Mouse (Mus musculus): ENCODE results near the gene Ppif. TPM values are rescaled to one million over a fixed set of nuclear protein-coding genes. Genes with fewer than 3 reads are reported as not detected.
A peak's percentile ranks its signal among the peaks of the same experiment; 100 is the strongest.

Ppif gene
- 29.4 and 35.9 TPM in 2 replicates for total RNA-seq (2021)
- long read RNA-seq, transcript Ppif-201 (6 exons, 1,549 nt): major isoform, 83 of 92 reads
- long read RNA-seq, partial matches to known transcripts: 1 of 92 reads
- long read RNA-seq, other reads (novel, unspliced or antisense): 8 of 92 reads

DNA sequence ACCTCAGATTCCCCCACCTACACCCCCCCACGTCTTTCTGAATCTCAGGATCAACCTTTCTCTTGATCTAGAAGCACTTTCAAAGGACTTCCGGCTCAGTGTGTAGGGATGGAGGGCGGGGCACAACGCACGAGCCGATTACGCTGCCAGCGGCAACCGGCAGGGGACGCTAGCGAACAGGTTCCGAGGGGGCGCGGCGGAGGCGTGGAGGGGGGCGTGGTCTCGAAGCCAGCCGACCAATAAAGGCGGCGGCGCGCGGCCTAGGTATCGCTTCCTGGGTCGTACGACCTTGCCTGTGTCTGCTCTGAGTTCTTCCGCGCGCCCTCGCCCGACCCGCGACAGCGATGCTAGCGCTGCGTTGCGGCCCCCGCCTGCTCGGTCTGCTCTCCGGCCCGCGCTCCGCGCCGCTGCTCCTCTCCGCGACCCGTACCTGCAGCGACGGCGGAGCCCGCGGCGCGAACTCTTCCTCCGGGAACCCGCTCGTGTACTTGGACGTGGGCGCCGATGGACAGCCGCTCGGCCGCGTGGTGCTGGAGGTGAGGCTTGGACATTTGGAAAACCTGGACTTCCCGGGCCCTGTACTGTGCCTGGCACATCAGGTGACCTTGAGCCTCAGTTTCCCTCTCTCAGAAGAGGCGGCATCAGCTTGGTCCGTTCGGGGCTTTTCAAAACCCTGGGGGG is at the start of gene Ppif:
Gene Ppif, plus strand, starts transcription at position 267 of the 681 bp plus-strand sequence.
- peak; percentile 98 for DNase-seq

DNA sequence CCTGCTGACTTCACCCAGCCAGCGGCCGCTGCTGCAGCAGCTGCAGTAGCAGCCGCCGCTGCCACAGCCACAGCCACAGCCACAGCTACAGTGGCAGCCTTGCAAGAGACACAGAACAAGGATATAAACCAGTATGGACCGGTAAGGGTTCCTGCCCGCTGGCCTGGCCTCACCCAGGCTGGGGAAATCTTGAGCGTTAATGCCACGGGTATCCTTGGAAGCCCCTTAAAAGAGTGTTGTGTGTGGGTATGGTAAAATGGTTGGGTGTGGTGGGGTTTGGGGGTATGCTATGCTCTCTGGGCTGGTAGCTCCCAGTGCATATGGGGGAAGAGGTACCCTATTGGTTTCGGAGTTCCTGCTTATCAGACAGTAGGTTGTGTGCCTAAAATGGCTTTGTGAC is 48.2 kb upstream of the Ppif start:
- DNase-seq: no peak

DNA sequence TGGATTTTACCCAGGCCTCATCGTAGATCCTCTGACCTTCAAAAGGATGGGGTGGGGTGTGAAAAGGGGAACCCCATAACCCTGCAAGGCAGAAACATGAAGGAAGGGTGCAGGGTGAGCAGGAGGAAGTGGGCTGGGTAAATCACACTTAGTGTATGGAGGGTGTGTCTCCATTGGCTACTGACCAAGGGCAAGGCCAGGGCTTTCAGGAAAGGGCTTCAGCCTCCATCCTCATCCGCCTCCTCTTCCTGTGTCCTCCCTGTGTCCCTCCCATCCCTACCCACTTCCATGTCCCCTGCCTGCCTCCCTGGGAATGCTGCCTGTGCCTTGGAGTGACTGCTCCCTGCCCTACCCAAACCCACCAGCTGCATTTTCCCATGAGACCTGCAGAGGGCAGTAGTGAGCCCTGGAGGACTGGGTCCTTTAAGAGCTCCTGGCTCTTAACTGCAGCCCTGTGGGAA is 47.8 kb upstream of the Ppif start:
- DNase-seq: peak; percentile 49

DNA sequence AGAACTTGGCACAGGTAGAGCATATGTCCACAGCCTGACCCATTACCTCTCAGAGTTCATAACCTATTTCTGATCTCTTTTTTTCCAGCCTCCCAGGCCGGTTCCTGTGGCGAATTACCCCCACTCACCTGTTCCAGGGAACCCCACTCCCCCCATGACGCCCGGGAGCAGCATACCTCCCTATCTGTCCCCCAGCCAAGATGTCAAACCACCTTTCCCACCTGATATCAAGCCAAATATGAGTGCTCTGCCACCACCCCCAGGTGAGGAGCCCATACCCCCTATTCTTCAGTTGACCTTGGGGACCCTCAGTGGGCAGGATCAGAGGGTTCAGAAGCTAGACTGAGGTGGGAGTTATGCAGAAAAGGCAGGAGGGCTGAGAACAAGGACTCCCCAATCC is 42.8 kb upstream of the Ppif start:
- no peak for DNase-seq

DNA sequence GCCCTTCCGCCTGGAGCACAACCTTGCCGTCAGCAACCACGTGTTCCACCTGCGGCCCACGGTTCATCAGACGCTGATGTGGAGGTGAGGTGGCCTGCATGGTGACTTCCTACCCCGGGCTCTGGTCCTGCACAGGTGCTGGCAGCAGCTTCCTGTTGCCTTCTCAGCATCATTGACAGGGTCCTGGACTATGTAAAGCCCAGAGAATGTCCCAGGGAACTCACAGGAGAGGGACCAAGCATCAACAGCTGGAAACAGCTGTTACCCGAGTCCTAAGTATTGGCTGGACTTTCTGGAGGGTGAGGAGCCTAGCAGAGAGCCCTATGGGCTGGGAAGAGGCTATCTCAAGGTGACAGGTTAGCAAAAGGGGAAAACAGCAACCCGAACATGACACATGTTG is 42.0 kb upstream of the Ppif start:
- no peak for DNase-seq

DNA sequence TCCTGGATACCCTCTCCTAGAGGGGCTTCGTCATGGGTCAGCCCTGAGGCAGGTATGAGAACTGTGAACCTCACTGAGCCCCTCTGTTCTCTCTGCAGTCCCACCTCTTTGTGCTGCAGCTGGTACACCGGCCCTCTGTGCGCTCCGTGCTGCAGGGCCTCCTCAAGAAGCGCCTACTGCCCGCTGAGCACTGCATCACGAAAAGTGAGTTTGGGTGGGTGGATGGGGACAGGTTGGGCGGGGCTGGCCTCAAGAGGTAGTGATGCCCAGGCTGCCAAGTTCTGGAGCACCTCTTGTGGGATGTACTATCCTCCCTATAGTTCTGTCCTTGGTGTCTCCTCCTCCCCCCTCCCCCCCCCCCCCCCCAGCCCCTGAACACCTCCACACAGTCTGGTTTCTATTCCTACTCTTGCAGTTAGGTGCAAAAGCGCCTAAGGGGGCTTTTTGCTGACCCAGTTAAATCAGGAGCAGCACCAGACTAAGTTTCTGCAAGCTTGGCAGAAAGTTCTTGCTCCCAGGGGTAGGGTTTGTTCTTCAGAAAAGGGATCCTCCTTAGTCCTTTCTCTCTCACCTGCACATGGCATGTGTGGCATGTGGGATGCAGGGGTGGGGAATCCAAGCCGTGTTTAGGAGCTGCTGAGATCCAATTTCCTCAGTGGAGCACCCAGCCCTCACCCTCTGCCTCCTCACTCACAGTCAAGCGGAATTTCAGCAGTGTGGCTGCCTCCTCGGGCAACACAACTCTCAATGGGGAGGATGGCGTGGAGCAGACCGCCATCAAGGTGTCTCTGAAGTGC is 39.4 kb upstream of the Ppif start:
- no peak for DNase-seq

DNA sequence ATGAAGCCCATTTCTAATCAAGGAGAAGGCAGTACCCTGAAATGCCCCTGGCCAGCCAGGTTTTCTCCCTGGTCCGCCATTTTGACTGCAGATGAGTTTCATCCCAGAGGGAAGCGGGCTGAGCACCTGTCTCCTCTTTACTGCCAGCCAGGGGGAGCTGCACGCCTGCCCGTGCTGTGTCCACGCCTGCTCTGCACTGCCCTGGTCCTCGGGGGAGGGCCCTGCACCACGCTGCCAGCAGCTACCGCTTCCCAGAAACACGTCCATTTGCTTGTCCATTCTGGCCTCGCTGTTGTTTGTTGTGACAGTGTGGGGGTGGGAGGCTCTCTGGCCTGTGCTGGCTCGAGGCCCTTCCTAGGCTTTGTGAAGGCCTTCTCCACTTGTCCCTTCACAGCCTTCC is 33.3 kb upstream of the Ppif start:
- DNase-seq: no peak

DNA sequence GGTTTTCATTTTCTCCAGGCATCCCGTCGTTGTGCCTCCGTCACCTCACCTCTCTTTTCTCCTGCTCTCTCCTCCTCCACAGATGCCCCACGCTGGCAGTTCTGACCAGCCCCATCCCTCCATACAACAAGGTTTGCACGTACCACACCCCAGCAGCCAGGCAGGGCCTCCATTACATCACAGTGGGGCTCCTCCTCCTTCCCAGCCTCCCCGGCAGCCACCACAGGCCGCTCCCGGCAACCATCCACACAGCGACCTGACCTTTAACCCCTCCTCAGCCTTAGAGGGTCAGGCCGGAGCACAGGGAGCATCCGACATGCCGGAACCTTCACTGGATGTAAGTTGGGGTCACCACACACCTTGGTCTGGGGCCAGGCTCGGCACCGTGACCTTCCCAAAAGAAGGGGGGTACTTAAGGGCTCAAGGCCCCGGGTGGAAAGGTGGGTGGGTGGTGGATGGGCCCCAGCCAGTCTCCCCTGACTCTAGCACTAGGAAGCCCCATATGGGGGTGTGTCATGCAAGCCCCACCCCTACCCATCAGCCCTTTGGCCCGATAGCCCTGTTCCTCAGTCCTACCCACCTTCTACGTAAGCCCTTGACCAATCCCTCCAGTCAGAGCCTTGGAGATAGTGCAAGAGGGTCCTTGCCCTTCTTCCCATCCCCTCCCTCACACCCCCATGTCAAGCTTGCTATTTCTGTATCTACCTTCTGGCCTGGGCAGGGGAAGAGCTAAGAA is 32.6 kb upstream of the Ppif start:
- no peak for DNase-seq

DNA sequence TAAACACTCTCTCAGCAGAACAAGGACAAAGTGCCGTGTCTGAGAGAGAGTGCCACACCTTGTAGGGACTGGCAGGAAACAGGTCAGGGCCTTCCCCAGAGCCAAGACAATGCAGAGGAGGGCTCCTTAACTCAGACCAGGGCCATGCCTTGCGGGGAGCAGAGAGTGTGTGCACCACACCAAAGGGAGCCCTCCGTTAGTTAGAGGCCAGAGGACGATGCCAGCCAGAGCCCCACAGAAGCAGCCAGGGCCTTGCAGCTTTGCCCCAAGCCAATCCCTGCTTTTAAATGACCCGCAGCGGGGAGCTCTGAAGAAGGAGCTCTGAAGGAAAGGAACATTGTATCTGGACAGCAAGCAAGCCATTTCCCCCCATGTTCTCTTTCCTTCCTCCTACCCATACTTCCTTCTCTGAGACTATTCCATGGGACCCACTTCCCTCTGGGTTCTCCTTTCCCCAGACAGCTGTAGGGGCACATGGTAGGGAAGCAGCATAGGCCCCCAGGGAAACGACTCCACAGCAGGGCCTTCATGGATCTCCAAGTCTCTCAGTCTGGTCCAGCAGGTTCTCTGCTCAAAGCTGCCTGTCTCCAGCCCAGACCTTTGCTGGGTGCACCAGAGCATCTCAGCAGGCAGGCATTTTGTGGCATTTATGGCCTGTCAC is 30.2 kb upstream of the Ppif start:
- no peak for DNase-seq

DNA sequence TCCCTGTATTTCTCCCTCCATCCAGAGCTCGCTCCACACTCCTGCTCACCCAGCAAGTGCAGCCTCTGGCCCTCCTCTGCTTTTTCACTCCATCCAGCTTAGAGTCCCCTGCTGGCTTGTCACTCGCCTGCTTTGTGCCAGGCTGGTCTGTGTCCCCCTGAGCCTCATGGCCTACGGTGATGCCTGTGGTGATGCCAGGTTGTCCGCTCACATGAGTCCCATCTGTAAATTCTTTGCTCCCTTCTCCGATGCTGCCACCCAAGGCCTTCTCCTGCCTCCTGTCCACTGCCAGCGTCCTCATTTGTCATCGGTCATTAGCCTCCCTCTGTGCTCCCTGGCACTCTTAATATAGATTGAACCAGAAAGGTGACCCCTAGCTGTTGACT is 29.7 kb upstream of the Ppif start:
- no peak for DNase-seq

DNA sequence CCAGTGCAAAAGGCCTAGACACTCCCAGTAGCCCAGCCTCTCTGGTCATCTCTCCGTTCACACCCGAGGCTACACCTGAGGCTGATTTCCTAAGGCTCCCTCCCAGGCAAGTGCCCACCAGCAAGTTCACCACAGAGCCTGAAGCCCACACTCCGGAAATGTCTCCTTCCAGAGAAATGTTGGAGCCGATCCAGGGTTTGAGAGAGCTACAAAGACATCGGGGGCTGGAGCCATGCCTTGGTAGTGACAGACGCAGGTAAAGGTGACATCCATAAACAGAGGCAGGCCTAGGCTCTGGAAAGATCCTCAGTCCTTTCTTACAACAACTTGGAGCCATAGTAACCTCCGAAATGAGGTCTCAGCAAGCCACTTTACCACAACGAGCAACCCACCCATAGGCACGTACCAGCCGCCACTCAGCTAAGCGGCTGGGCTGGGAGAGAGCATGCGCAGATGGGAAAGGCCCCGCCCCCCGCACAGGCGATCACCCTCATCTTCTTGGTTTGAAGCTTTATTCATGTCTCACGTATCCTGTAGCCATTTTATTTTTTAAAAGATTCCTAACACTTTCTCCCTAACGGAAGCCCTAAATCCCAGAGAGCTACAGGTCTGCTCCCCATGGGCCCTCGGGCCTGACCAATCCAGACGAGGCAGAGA is 28.5 kb upstream of the Ppif start:
- no peak for DNase-seq

DNA sequence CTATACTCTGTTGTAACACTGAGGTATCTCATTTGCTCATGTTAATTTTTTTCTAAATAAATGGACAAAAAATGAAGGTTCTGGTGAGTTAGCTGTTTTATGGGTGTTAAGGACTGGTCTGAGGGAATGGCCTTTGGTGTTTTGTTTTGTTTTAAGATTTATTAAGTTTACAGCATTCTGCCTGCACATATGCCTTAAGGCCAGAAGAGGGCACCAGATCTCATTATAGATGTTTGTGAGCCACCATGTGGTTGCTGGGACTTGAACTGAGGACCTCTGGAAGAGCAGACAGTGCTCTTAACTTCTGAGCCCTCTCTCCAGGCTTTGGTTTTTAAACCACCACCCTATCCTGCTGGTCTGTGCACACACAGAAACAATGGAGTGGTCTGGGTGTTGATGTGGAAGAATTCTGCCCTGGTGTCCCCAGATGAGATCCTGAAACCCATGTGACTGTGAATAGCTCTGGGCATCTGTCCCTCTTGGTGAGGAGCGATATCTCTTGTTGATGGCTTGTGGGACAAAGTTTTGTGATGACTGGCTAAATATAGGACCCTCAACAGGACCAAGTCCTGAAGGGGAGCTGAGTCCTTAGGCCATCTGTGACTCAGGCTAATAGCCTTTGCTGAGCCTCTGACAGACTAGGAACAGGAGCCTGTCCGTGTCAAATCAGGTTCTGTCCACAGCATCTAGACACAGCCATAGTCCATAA is 27.1 kb upstream of the Ppif start:
- no peak for DNase-seq

DNA sequence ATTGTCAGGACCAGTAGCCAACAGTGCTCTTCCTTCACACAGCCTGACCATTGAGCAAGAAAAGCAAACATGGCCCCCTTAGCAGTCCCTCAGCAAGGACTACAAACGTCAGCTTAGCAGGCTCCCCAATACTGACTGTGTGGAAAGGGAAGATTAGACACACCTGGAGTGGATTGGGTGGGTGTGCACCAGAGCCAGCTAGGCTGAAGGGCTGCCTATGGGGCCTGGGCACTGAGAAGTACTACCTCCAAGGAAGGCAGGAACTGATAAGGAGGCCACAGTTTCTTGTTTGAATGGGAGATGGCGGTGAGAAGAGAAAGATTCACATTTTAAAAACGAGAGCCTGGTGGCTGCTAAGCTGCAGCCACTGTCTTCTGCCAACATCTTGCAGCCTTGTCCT is 26.4 kb upstream of the Ppif start:
- no peak for DNase-seq

DNA sequence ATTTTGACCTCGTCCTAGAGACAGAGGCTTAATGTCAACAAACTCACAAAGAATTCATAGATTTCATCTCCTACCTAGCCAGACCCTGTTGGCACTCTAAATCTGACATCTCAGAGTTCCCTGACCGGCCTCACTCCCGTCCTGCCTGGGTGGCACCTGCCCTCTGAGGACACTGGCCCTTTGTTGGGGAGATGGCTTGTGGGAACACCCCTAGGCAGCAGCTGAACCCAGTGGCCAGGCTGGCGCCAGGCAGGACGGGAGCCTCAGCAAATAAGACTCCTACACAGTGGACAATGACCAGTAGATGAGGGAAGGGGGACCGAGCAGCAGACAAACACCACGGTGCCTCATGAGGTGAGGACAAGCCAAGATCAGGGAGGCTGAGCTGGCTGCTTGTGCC is 14.3 kb upstream of the Ppif start:
- DNase-seq: no peak

DNA sequence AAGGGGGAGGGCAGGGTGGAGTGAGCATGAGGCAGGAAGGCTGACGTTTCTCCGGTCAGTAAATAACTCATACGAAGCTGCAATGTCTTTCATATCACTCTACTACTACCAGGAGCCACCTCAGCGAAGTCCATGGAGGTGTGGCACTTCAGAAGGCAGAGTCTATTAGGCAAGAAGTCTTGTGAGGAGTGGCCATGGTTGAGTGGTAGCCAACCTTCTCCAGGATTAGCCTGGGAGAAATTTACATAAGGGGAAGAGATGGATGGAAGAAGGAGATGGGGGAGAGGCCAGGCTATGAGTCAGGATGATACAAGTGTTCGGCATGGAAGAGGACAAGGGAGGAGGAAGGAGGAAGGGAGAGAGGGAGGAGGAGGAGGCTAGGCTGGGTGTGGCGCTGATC is 11.9 kb upstream of the Ppif start:
- DNase-seq: no peak

DNA sequence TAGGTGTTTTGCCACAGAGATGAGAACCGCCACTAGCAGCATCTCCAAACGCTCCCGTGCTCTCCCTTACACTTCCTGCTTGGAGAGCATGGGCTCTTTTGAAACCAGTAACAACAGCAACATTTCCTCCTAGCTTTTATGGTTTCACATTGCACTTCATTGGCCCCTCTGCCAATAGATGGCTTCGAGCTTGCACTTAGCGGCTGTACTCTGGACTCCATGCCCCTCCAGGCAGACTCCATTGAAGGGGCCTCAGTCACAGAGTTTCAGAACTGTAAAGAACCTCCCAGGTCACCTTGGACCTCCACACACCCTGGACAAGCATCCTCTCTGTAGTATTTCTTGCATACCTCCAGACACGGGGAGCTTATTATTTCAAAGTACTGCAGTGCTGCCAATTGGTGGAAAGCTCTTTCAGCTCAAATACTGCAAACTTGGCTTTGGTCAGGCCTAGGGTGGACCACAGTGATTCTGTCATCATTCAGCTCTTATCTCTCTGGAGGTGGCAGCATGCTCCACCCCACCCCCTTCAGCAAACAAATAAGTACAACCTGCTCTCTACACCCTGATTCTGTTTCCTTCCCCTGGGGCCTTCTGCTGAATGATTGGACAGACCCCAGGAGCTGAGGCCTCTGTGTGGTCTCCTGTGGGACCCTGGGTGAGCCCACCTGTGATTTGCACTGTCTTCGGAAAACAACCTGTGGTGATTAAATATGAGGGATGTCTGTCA is 7.6 kb upstream of the Ppif start:
- DNase-seq: no peak

DNA sequence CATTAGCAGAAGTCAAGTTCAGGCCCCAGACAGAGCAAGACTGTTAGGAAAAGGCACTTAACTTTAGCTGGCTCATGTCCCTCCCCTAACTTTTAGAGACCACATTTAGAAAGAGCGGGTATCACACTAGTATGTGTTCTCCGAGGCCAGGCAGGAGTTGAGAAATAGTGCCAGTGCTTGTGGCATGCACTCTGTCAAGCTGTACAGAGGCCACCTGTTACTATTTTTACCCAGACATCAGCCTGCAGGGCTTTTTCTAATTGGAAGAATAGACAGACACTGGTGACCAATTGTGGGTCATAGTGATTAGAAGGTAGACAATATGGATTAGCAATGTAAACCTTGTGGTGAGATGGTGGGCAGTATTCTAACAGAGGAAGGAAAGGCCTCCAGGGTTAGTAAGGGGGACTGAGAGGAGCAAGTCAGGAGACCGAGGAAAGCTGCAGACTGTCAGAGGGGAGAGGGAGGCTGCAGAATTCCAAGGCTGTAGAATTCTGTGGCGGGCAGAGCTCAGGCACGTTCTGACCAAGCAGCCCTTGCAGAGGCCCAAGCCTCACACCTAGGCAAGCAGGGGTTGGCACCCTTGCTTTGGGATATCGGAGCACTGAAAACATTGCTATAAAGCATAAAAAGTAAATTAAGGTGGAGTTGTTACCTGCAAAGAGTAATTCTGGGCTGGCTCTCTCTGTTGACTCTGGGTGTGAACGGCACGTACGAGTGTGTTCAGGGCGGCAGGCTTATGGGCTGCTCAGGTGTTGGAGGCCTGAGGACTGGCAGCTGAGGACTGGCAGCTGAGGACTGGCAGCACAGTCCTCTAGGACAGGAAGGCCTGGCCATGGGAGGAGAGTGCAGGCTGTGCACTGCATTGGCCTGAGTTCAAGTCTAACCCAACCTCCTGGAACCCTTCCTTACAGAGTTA is 6.7 kb upstream of the Ppif start:
- no peak for DNase-seq

DNA sequence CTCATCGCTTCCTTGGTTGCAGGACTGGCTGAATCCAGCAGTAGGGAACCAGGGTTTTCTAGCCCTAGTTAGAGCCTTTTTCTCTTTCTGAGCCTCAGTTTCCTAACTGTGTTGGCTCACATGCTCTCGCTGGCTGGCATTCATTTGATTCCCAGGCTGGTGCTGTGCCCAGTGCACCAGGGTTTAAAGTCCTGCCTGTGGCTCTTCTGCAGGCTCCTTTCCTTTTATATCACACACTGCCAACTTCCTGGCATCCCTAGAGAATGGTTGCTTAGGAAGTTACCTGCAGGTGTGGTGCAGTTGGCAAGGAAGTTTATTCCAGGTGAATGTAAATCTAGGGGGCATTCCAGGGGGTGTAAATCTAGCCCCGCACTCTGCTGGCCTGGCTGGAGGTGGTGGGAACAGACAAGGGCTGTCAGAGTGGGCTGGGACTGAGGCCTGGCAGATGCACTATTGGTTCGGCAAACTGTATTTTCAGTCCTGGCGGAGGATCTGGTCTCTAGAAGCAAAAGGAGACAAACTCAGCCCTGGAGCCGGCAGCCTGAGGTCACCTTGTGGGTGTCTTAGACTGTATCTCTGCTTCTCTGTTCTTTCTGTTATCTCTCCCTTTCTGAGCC is 575 bp upstream of the Ppif start:
- DNase-seq: no peak

DNA sequence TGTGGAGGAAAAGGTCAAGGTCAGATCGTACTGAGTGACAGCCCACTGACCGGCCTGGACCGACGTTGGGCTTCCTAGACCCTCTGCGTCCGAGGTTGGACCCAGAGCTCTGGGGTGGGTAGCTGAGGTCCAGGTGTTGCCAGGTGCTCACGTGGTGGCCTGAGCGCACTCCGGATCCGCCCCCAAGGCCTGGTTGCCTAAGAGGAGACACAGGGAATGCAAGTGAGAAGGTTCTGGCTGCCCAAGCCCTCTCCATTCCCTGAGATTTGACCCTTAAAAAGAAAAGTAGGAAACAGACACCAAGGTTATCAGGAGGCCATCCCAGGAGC is 579 bp downstream of the Ppif start:
- DNase-seq: no peak
